Mouse (Mus musculus): Measurements from ENCODE around the gene Cchcr1. TPM values are rescaled to one million over a fixed set of nuclear protein-coding genes. Genes with fewer than 3 reads are reported as not detected.

Gene Cchcr1
- 0.23 TPM for polyA plus RNA-seq (2014; fragmentation: Illumina TruSeq; extraction: RNeasy Lipid Tissue Mini Kit (QIAGEN cat#74804))

DNA sequence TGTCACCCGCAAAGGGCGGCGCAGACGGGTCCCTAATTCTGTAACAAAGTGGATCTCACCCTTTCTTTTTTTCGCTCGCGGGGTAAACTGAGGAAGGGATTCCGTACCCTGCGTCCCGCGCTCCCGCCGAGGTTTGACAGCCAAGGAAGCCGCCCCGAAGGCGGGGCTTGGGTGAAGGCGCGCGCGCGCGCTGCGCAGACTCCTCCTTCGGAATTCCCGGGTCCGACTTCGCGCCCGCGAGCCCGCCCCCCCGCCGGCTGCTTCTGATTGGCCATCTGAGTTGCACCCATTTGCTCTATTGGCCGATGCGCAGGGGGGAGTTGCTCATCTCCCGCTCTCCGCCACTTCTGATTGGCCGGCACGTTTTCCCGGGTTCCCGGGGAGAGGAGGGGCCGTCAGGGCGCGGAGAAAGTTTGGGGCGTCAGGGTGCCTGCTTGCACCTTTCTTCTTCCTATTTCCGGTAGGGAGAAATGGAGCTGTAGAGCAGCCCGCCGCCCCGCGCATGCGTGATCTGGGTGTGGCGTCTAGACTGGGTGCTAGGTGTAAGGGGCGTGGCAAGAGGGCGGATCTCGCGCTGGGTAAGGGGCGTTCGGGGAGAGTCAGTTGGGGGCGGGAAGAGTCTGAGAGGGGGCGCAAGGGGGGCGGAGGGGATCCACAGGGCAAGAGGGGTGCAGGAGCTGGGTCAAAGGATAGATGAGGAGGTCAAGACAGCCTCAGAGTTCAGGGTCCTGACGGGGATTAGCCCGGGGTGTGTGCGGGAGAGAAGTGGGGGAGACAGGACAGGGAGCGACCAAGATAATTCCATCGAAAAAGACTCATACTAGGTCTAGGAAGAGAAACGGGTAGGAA, at the start of gene Cchcr1, which contains the start of gene Tcf19:
Gene Cchcr1, plus strand, starts transcription at position 449 of the 849 bp plus-strand sequence.
Gene Tcf19, minus strand, starts transcription at position 173 of the 849 bp plus-strand sequence.

DNA sequence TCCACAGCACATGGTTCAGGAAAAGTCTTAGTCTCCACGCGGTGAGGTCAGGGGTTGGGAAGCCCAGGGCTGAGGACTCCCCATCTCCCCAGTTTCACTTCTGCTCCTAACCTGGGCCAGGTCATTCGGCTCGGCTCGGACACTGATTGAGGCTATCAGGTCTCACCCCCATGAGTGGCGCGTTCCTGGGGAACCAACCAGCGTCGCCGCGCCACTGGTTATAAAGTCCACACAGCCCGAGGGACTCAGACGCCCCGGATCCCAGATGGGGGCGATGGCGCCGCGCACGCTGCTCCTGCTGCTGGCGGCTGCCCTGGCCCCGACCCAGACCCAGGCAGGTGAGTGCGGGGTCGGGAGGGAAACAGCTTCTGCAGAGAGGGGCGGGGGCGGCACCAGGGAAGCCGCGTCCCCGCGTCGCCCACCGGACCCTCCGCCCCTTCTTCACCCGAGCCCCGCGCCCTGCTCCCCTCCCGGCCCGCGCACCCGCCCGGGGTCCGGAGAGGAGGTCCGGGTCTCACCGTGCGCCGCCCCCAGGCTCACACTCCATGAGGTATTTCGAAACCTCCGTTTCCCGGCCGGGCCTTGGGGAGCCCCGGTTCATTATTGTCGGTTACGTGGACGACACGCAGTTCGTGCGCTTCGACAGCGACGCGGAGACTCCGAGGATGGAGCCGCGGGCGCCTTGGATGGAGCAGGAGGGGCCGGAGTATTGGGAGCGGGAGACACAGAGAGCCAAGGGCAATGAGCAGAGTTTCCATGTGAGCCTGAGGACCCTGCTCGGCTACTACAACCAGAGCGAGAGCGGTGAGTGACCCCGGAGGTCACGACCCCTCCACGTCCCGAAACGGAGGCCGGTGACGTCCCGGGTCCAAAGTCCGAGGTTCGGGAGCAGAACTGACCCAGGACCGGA, 46.8 kb upstream of the Cchcr1 start, which contains the start of gene H2-Q10:
Gene H2-Q10, plus strand, starts transcription at position 248 of the 910 bp plus-strand sequence.

DNA sequence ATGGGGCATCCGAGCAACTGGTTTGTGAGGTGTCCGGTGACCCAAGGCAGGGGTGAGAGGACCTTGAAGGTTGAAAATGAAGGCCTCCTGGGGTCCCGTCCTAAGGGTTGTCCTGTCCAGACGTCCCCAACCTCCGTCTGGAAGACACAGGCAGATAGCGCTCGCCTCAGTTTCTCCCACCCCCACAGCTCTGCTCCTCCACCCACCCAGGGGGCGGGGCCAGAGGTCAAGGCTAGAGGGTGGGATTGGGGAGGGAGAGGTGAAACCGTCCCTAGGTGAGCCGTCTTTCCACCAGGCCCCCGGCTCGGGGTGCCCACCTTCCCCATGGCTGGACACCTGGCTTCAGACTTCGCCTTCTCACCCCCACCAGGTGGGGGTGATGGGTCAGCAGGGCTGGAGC, 11.1 kb upstream of the Cchcr1 start, which contains the start of gene Pou5f1:
Gene Pou5f1, plus strand, starts transcription at position 243 of the 400 bp plus-strand sequence.

DNA sequence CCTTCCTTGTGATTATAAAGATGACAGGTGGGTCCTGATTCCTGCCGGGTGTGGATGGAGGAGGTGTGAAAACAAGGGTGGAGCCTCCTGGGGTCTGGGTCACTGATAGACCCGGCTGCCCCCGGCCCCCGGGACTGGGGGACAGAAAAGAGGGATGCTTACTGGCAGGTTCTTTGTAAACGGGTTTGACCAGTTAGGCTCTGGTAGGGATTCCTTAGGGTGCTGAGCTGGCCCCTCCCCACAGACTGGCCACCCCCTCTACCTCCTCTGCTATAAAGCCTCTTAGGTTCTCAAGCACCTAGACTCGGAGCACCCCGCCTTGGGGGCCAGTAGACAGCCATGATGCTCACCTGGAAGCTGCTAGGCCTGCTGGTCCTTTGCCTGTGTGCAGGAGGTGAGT, 16.0 kb downstream of the Cchcr1 start, which contains the start of gene Psors1c2:
Gene Psors1c2, plus strand, starts transcription at position 301 of the 400 bp plus-strand sequence.

GRCm38 (mm10) chr17:35551881-35552414, 35.0 kb downstream of the Cchcr1 start, which contains the start of gene Cdsn:
Gene Cdsn, plus strand, starts transcription at chr17:35552128.

GRCm38 (mm10) chr17:35567150-35567549, 50.2 kb downstream of the Cchcr1 start, which contains the start of gene 2300002M23Rik:
Gene 2300002M23Rik, plus strand, starts transcription at chr17:35567450.

Other genes starting within 250 kb of the Cchcr1 start
- not detected for gene H2-Q1, start 196.7 kb upstream of the Cchcr1 start, polyA plus RNA-seq (2014; fragmentation: Illumina TruSeq; extraction: RNeasy Lipid Tissue Mini Kit (QIAGEN cat#74804))
- 2.1 TPM for gene H2-Q2, start 174.9 kb upstream of the Cchcr1 start, polyA plus RNA-seq (2014; fragmentation: Illumina TruSeq; extraction: RNeasy Lipid Tissue Mini Kit (QIAGEN cat#74804))
- gene H2-Q4, start 137.5 kb upstream of the Cchcr1 start, polyA plus RNA-seq (2014; fragmentation: Illumina TruSeq; extraction: RNeasy Lipid Tissue Mini Kit (QIAGEN cat#74804)): 21.8 TPM
- 3.0 TPM for gene H2-Q6, start 92.2 kb upstream of the Cchcr1 start, polyA plus RNA-seq (2014; fragmentation: Illumina TruSeq; extraction: RNeasy Lipid Tissue Mini Kit (QIAGEN cat#74804))
- 2.0 TPM for gene H2-Q7, start 77.9 kb upstream of the Cchcr1 start, polyA plus RNA-seq (2014; fragmentation: Illumina TruSeq; extraction: RNeasy Lipid Tissue Mini Kit (QIAGEN cat#74804))
- 0.80 TPM for gene H2-Q10, start 47.0 kb upstream of the Cchcr1 start, polyA plus RNA-seq (2014; fragmentation: Illumina TruSeq; extraction: RNeasy Lipid Tissue Mini Kit (QIAGEN cat#74804))
- 0.46 TPM for gene Pou5f1, start 11.1 kb upstream of the Cchcr1 start, polyA plus RNA-seq (2014; fragmentation: Illumina TruSeq; extraction: RNeasy Lipid Tissue Mini Kit (QIAGEN cat#74804))
- gene Tcf19, start 276 bp upstream of the Cchcr1 start, polyA plus RNA-seq (2014; fragmentation: Illumina TruSeq; extraction: RNeasy Lipid Tissue Mini Kit (QIAGEN cat#74804)): 1.9 TPM
- not detected for gene Psors1c2, start 16.1 kb downstream of the Cchcr1 start, polyA plus RNA-seq (2014; fragmentation: Illumina TruSeq; extraction: RNeasy Lipid Tissue Mini Kit (QIAGEN cat#74804))
- gene Cdsn, start 35.0 kb downstream of the Cchcr1 start, polyA plus RNA-seq (2014; fragmentation: Illumina TruSeq; extraction: RNeasy Lipid Tissue Mini Kit (QIAGEN cat#74804)): not detected
- 0.48 TPM for gene 2300002M23Rik, start 50.4 kb downstream of the Cchcr1 start, polyA plus RNA-seq (2014; fragmentation: Illumina TruSeq; extraction: RNeasy Lipid Tissue Mini Kit (QIAGEN cat#74804))
- gene Sfta2, start 84.4 kb downstream of the Cchcr1 start, polyA plus RNA-seq (2014; fragmentation: Illumina TruSeq; extraction: RNeasy Lipid Tissue Mini Kit (QIAGEN cat#74804)): not detected
- not detected for gene Gm9573, start 109.5 kb downstream of the Cchcr1 start, polyA plus RNA-seq (2014; fragmentation: Illumina TruSeq; extraction: RNeasy Lipid Tissue Mini Kit (QIAGEN cat#74804))
- 0.17 TPM for gene Mucl3, start 126.6 kb downstream of the Cchcr1 start, polyA plus RNA-seq (2014; fragmentation: Illumina TruSeq; extraction: RNeasy Lipid Tissue Mini Kit (QIAGEN cat#74804))
- gene Vars2, start 150.5 kb downstream of the Cchcr1 start, polyA plus RNA-seq (2014; fragmentation: Illumina TruSeq; extraction: RNeasy Lipid Tissue Mini Kit (QIAGEN cat#74804)): 0.48 TPM
- 2.4 TPM for gene Gtf2h4, start 156.6 kb downstream of the Cchcr1 start, polyA plus RNA-seq (2014; fragmentation: Illumina TruSeq; extraction: RNeasy Lipid Tissue Mini Kit (QIAGEN cat#74804))
- 7.1 TPM for gene Ddr1, start 187.5 kb downstream of the Cchcr1 start, polyA plus RNA-seq (2014; fragmentation: Illumina TruSeq; extraction: RNeasy Lipid Tissue Mini Kit (QIAGEN cat#74804))

All from ovary, adult 10 weeks (tissue).